Mouse (Mus musculus) kidney, adult 9 months (tissue): Measurements from ENCODE around the gene Nup43.
"Not testable (repeated sequence)": the region's sequence is repeated elsewhere in the genome, so short reads cannot be mapped to it uniquely, and the experiment has no call there.

ENCODE experiments used
- DNase-seq: peaks from one replicate; pipeline ENCODE4 v3.0.0; 2022

Nup43 gene

DNA sequence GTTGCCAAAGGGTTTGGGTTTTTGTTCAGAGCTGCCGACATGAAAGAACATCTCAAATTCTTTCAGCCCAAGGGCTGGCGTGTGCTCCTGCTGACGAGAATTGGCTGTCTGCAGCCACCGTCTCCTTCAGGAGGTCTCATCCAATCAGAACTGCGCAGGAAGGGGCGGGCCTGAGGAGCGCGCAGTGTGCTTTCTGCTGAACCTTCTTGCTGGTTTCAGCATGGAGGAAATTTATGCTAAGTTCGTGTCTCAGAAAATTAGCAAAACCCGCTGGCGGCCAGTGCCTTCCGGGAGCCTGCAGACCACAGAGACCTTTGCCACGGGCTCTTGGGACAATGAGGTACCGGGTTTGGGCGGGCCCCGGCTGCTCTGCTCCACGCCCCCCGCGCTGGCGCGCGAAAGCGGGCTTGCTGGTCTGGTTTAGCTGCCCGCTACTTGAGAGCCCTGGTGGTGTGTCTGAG, at the start of gene Nup43:
Nup43 (plus strand) TSS at position 162 of the 461 bp plus-strand sequence.
- peak; percentile 93 for DNase-seq

DNA sequence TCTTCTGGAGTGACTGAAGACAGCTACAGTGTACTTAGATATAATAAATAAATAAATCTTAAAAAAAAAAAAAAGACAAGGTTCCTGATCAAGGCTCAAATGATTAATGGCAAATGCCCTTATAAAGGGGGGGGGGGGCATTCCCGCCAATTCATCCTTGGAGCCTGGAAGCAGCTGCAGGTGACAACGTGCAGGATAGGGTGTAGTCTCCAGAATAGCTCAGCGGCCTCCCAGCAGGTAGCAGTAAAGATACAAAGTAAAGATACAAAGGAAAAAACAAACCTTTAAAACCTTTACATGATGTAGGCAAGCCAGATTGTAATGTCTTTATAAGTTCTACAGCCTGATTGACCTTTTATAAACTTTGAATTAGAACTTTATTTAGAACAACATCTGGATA, 49.7 kb upstream of the Nup43 start:
- DNase-seq, result not testable (repeated sequence)

DNA sequence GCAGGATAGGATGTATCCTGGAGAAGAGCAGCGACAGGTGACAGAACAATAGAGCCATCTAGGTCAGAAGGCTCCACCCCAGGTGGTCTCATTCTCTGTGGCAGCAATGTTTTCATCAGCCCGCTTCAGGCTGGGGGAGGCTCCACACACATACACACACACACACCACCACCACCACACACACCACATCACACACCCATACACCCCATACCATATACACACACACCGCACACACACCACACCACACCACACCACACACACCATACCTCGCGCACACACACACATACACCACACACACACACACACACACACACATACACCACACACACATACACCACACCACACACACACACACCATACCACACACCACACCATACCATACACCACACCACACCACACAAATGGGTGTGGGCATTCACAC, 47.5 kb upstream of the Nup43 start:
- DNase-seq, result no peak

DNA sequence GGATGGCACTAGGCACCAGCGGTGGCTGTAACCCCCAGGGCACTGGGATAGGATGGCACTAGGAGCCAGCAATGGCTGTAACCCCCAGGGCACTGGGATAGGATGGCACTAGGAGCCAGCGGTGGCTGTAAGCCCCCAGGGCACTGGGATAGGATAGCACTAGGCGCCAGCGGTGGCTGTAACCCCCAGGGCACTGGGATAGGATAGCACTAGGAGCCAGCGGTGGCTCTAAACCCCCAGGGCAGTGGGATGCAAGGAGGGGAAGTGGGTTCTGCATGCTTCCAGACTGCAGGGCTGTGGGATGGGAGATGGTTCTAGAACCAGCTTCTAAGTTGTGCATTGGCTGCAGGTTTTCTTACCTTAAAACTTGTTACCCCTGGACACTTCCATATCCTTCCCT, 46.6 kb upstream of the Nup43 start:
- no peak for DNase-seq

DNA sequence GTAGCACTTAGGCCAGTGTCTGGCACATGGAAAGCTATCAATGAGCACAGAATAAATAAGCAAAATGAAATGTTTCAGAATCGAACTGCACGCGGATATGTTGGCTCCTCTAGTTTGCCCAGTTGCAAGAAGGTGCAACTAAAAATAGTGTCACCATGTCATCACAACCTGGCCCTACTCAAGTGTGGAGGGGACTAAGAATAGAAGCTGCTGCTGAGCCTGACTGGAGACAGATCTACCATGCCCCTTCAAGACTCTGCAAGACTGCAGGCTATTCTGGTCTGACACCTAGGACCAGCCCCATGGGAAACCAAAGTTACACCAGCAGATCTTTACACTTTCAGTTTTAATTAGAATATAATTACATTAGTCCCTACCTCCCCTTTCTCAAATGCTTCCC, 44.9 kb upstream of the Nup43 start:
- DNase-seq, result no peak

DNA sequence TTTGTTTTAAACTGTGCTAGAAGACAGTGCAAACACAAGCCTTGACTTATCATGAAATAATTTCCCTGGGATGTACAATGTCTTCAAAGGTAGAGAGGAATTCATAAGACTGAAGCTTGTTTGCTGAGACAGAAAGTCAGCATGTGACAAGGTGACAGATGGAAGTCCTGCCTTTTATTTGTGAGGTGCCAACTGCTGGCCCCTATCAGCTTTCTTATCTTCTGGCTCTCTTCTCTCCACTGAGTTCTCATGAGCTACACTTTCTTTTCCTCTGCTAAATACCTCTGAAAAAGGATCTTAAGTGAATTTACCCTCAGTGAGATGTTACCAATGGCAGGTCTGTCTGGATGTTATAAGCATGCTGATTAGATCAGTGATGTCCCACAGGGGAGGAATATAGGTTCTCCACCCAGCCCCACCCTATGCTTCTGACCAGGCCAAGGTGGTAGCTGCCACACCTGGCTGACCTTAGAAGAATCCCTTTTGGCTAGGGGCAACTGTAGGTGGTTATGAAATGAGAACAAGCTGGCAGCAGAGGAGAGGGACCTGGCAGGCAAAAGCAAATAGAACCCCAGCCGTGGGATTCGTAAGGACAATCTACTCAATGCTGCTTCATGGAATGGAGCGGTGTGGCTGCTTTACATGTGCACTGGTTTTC, 43.3 kb upstream of the Nup43 start:
- DNase-seq, result no peak

DNA sequence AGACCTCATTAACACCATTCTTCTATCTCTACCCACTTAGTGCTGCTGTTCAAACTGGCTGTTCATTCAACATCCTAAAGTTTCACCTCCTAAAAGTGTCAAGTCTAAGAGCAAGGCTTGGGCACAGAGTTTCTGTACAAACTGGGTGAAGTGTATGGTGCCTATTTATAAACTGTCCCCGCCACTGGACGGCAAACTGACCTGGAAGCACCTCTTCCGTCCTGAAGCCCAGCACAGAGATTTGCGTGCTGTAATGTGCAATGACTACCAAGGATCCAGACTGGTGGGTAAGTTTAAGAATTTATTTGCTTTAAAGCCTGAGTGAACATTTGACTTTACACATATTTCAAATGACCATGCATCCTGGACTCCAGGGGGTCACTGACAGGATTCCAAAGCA, 38.2 kb upstream of the Nup43 start:
- no peak for DNase-seq

DNA sequence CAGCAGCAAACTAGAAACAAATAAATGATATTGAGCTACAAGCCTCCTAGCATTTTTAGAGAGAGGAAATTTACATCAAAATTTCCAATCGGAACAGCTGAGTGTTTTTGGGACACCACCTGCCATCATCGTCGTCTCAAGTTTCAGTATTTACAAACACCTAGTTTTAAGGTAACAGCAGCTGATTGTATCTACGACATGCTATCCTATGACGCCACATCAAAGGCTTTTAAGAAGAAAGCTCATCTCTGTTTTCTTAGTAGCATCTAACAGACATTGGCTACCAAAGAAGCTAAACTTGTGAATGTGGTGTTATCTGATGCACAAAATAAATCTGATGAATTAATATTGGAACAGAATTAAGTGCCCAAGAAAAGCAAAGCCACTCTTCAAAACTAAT, 37.0 kb upstream of the Nup43 start:
- no peak for DNase-seq

DNA sequence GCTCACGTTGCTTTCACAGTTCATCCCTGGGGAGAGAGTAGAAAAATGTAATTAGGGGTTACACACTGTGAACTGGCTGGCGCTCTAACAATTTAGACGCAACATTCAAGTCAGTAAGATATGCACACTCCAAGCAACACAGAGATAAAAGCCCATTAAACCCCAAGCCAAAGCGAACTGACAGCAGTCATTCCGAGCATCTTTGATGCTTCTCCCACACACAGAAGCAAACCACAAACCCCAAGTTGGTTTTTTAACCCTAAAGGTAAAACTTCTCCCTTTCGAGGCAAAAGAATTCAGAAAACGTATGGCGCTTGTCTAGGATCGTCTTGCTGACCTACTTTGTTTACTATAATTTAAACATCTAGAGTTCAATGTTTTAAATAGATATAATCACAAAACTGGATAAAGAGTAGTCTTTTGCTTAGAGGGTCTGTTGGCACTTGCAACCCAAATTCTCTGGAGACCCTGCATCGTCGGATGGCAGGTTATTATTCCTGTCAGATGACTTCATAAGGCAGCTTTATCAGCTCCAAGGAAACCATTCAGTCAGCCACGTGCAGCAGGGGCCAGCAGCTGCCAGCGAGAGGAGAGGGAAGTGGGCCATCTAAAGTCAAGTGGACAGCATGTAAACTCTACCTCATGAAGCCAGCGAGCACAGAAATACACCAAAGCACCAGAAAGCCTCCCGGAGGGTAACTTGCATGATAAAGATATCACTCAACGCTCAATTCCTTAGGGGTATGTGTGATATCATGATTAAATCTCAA, 36.2 kb upstream of the Nup43 start:
- DNase-seq, result no peak

DNA sequence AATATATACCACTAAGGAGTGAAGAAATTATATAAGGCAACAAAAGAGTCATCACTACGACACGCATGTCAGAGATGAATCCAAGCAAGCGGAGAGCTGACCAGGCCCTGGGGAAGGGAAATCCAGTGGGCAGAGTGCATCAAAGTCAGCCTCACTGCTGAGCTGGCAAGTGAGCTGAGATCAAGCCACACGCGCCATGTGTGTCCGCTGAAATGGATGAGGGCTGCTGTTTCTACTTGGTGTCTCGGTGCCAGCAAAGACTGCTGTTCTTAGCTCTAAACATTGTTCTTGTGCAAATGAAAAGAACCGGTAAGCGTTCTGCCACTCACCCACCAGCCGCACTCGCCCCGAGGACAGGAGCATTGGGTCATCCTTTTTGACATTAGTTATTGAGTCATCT, 26.9 kb upstream of the Nup43 start:
- DNase-seq, result no peak

DNA sequence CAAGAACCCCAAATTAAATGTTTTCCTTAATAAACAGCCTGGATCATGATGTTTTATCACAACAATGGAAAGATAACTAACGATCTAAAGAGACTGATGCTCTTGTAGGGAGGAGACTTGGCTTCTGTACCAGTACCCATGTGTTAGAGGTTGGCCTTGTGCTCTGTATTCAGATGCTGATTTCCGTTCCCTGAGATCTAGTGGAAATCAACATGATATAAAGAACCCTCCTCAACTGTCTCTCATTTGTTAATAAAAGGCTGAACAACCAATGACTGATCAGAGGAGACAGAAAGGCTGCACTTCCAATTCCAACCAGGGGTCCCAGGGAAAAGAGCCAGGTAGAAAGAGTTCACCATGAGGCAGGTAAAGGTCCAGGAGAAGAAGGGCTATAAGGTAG, 21.4 kb upstream of the Nup43 start:
- DNase-seq, result no peak

DNA sequence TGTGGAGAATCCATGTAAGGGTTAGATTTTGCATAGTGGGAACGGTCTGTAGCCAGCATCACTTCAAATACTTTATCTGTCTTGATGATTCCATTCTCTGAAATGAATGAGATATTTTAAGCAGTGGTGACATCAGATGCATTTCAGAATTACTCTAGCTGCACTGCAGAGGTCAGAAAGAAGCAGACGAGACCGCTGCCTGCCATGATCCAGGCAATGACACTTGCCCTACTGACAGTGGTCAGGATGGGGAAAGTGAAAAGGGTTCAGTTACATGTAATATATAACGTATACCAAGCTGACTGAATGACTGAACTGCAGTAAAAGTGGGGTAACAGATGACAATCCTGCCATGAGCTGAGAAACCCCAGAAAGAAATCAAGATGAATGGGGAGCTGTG, 18.2 kb upstream of the Nup43 start:
- DNase-seq, result no peak

DNA sequence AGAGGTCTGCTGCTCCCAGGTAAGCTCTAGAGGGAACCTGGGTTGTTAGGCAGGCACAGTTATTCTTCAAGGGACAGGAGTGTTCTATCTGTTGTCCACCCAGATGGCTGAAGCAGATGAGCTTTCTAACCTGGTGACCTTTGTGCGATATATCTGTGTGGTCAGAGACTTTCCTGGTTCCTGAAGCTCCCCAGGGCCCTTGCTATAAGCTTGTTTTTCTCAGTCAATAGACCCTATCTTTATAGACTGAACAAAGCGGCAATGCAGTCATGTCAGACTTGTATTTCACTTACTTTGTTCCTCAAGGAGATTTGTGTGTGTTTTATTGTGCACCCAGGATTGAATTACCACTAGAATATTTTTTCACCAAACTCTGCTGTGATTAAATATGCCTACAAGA, 16.2 kb upstream of the Nup43 start:
- no peak for DNase-seq

DNA sequence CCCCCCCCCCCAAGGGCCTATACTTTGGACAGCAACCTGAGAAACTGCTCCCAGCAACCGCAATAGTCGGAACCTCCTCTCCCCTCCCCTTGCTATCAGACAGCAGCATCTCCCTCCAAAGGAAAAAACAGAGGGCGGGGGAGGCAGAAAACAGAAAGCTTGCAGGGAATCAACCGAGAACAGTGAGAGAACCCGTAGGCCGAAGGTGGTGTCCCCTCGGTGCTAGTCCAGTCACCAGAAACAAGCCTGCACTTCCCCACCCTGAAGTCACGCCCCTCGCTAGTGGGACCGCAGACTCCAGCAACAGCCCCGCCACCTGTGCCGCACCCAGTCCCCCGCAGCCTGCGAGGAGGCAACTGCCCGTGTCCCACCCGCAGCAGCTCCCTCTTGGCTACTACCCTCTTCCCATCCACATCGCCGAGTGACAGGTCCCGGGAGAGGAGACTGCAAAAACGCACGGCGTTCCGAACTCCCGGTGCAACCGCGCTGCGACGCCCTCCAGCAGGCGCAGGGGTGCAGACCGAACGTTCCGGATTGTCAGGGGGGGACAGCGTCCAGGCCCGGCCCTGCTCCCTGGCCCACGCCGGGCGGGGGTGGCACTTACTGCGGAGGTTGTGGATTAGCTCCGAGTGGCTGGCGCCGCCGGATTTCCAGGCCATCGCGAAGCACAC, 4.7 kb upstream of the Nup43 start:
- no peak for DNase-seq

DNA sequence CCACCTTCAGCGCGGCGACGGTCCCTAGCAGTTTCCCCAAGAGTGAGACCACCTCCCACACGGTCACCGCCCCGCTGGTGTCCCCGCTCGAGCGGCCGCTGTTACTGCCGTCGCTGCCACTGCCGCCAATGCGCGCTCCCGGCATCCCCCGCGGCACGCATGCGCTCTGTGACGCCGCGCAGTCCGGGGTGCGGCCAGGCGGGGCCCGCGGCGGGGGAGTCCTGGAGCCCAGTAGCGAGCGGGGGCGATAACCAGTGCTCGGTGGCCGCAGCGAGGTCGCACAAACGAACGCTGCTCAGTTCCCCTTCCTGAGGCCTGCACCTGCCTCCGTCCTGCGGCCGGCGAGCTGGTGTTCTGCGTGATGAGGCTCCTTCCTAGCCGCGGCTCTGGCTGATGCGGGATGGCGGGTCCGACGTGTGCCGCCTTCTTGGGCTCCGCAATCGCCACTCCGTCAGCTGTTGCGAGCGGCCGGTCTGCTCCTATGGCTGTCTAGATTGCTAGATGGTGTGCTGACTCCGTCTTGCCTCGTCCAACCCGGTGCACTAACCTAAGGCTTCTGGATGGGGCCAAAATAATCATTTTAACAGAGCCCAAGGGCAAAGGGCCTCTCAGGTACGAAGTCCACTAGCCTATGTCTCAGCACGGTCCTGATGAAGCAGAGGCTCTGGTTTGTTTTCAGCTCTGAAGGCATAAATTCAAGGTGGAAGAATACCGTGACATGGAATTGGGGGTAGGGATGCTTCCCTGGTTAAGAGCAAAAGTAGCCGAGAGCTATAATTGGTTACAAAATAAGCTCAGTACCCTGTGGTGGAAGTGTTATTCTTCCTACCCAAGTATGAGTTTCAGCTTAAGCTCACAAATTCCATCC, 3.9 kb upstream of the Nup43 start:
- peak; percentile 91 for DNase-seq

DNA sequence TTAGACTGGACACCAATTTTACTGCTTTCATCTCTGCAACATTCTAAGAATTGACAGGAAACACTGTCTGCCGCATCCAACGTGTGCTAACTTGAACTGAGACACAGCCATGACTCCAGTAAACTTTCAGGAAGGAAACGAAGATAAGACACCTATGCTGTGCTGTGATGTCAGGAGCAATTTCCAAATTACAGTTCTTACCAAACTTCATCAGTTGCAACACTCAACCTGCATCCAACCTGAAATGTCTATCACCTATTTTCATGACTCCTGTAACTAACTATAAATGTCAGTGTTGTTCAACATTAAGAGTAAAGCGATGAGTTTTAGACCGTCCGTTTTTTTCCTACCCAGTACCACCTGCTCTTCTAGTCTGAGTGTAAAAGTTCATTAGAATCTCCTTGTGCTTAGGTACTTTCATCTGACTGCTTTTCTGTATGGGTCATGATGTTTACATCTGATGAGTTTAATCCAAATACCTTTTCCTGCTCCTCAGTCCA, 3.2 kb upstream of the Nup43 start:
- DNase-seq, result no peak

DNA sequence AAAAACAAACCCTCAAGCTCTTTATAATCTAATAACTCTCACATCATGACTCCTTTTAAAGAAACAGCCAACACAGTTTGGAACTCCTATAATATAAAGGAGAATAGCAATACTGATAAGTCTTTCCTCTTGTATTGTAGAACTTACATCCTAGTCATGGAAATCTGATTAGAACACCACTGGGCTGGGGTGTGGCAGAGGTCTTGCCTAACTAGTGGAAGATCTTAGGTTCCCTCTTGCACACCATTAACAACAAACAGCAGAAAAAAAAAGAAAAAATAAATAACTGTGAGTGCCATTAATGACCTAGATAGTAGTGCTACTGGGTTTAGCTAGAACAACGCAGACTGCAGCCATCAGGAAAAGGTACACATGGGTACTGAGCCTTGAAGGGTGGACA, 2.4 kb upstream of the Nup43 start:
- no peak for DNase-seq

DNA sequence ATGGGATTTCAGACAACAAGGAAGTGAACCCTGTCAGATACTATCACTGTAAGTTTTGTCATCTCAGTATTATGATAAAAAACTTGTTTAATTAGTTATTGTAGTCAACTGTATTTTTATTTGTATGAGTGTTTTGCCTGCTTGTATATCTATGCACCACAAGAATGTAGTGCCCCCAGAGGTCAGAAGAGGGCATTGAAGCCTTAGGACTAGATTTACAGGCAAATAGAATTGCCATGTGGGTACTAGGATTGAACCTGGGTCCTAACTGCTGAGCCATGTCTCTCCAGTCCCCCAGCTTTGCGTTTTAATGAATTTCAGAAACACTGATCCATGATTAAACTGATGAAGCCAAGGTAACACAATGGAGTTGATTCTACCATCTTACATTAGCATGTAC, 6.4 kb downstream of the Nup43 start:
- peak; percentile 36 for DNase-seq

DNA sequence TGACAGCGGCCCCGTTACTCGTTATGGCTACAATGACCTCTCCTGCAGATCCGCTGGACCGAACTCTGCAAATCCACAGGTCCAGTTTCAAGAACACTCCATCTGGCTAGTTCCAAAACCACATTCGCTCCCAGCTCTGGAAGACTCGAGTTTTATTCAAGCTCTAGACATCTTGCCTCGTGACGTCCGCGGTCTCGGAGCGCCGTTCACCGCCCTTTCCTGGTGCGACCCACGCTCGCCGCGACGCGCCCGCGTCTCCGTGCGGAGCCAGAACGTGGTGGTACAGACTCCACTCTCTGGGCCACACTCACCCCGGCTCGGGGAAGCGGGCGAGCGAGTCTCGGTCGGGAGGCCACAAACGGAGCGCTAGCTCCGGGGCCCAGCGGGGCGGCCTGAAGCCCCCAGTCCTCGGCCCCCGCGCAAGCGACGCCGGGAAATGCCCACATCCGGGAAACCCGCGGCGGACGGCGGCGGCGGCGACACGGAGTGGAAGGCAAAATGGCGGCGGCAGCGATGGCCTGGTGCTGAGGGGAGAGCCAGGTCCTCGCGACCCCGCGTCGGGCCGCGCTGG, 13.5 kb downstream of the Nup43 start, which contains the start of the genes Pcmt1 and Lats1:
Pcmt1 (minus strand) TSS at position 406 of the 571 bp plus-strand sequence.
Lats1 (plus strand) TSS at position 484 of the 571 bp plus-strand sequence.
- peak; percentile 84 for DNase-seq

DNA sequence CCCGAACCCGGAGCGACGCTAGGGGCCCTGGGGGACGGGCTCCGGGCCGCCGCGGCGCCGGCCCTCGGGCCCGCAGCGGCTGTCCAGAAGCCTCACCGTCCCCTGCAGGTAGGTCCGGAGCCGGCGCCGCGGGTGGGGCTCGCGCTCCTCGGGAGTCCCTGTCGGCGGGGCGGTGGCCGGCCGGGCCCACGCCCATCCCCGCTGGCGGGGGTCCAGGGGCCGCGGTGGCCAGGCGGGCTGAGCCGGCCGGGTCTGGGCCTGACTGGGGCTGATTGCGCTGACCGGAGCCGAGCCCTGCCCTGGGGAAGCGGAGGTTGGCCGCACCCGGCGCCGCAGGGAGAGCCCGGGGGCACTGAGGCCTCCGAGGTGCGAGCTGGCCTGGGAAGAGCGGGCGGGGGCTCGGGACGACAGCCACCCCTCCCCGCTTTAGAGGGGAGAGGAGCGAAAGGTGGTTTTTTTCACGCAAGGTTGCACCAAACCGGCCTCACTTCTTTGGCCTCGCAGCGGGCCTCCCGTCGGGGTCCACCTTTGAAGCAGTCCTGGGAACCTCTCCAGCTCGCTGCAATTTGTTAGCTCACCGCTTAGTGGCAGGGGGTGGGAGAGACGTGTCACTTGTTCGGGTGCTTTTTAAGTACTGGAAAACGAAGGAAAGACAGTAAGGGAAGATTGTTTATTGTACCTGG, 14.2 kb downstream of the Nup43 start:
- peak; percentile 76 for DNase-seq

DNA sequence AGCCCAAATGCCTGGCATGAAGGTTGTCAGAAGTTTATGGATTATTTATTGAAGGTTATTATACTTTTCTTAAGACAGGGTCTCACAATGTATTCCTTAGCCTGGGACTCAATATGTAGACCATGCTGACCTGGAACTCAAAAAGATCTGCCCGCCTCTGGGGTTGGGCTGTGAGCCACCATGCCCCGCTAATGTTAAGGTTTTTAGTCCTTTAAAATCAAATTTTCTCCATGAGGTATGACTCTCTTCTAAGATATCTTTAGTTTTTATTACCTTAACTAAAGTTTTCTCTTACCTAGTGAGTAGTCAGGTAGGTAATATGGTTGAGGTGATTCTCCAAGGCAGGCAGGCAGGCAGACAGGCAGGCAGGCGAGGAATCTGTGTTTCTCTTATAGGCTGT, 14.9 kb downstream of the Nup43 start:
- no peak for DNase-seq

DNA sequence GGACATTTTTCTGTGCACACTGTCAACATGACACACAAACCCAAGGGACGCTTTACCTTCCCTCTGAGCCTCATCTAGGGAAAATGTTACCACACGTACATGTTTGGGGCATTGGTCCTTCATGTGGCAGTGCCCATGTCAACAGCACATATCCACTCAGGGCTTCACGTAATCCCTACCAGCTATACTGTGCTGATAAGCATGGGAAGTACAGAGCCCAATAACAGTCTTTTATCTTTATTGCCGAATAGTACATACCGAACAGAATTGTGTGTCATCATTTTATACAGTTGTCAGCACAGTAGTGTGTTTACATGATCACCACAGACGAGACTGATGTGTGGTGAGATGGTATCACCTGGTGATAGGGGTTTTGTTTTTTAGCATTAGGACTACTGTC, 19.6 kb downstream of the Nup43 start:
- DNase-seq, result no peak
